Mouse (Mus musculus) brain, embryonic 14.5 days (tissue): ENCODE results near the gene Abcc12.

ENCODE experiments used
- CTCF ChIP-seq: fragments of 200-500 bp; IDR thresholded peaks from 2 replicates; pipeline ENCODE4 v1.5.1; 2012; ENCODE audit warnings: inconsistent platforms, mild to moderate bottlenecking, moderate library complexity, borderline replicate concordance; ENCODE audit not compliant: insufficient read depth, insufficient read length; ENCODE audit errors: extremely low read depth
- POLR2A ChIP-seq: fragments of 200-500 bp; IDR thresholded peaks from 2 replicates; pipeline ENCODE4 v1.6.1; 2012; ENCODE audit warnings: mild to moderate bottlenecking, inconsistent platforms, borderline replicate concordance; ENCODE audit not compliant: poor library complexity, insufficient read depth, insufficient read length, severe bottlenecking; ENCODE audit errors: extremely low read depth

DNA sequence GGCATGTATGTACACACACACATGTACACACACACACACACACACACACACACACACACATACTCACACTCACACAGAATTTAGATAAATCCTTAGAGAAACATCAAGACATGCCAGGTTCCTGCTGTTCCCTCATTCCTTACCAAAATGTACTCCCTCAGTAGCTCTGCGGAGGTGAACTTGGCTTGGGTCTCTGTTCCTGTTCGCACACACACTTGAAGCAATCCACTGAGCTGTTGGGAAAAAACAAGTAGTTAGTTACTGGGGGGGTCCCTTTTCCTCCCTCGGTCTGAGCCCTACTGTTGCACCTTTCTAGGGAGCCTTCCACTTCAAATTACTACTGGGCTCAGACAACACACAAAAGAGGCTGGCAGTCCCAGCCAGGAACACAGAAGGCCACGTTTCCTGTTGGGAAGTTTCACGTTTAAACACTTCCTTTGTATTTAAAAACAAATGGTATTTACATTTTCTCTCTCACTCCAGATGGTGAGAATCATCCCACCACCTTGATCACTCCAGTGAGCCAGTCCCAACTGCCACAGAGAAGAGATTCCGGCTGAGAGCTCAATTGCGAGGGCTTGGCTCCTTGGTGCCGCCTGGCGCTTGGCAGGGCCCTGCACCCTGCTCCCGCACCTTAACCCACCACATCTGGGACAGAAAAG, 68.2 kb downstream of the Abcc12 start:
- TF ChIP-seq CTCF, result no peak
- no peak for TF ChIP-seq POLR2A
